10 mouse cellular contexts compared by ENCODE assay signal in genomic region chr4:152345120-152345889, GRCm38 (mm10). TPM values are rescaled to one million over a fixed set of nuclear protein-coding genes. Genes with fewer than 3 reads are reported as not detected.
DNase-seq lines count a peak whose midpoint lies in the region; ATAC-seq and TF ChIP-seq lines count a peak whose summit lies in the region.
"Had no signal": no experiment of that assay in that cellular context is flagged by ENCODE, and none has a peak within 500 bp of the region (broad histone marks: within the 10 kb centered on the region; RNA-seq: fewer than 3 reads in every experiment).

No protein-coding gene starts in this region.

- TF ChIP-seq CTCF in hindbrain, postnatal 0 days (IDR thresholded peaks at IDR 0.05; ENCODE audit: low read depth): no peak

- intact Hi-C loops in heart, postnatal 14 days (cut with DNase I): no loop called here

- ATAC-seq in kidney, embryonic 15.5 days (replicated peaks; ENCODE audit: low FRiP score): no peak
- no peak for ATAC-seq in CD4-positive, CD25-positive, alpha-beta regulatory T cell, adult 4 months
- ATAC-seq in hindbrain, postnatal 0 days: no peak

- DNase-seq in kidney, postnatal 10 days: peak; percentile 27
- DNase-seq in adipocyte (ENCODE audit: low spot score): peak; percentile 76
- peak; percentile 50 to 57 for DNase-seq in heart, postnatal 14 days
- peak; percentile 79 for DNase-seq in lung, postnatal 14 days
- no peak for DNase-seq in embryo, embryonic 11 days
- no peak for DNase-seq in hindbrain, postnatal 0 days (ENCODE audit: low spot score)

- H3K36me3 ChIP-seq in kidney, embryonic 15.5 days: no peaks in the 10 kb centered on the region
- H3K36me3 ChIP-seq in hindbrain, postnatal 0 days (ENCODE audit: insufficient read depth, low read length): no peaks in the 10 kb centered on the region

- WGBS in kidney, embryonic 15.5 days: 48% methylated on average over 7 of the region's 7 CpGs
- 50% methylated on average over 7 of the region's 7 CpGs for WGBS in hindbrain, postnatal 0 days

- H3K4me3 ChIP-seq in kidney, embryonic 15.5 days (replicated peaks): no peak overlapping the region
- H3K4me3 ChIP-seq in hindbrain, postnatal 0 days (ENCODE audit: low read length): no peak overlapping the region

- peaks cover 21% of the 10 kb centered on the region for H3K4me1 ChIP-seq in kidney, embryonic 15.5 days
- H3K4me1 ChIP-seq in hindbrain, postnatal 0 days (ENCODE audit: insufficient read depth, low read length): peaks cover 7% of the 10 kb centered on the region

- no peaks in the 10 kb centered on the region for H3K9me3 ChIP-seq in kidney, embryonic 15.5 days (replicated peaks)
- no peaks in the 10 kb centered on the region for H3K9me3 ChIP-seq in hindbrain, postnatal 0 days (ENCODE audit: low read length)

- no peak overlapping the region for H3K4me2 ChIP-seq in kidney, embryonic 15.5 days
- no peak overlapping the region for H3K4me2 ChIP-seq in hindbrain, postnatal 0 days (ENCODE audit: low read depth, low read length)

- no peak overlapping the region for H3K27ac ChIP-seq in kidney, embryonic 15.5 days
- H3K27ac ChIP-seq in hindbrain, postnatal 0 days: no peak overlapping the region

- peaks cover 75% of the 10 kb centered on the region for H3K27me3 ChIP-seq in kidney, embryonic 15.5 days
- no peaks in the 10 kb centered on the region for H3K27me3 ChIP-seq in hindbrain, postnatal 0 days (ENCODE audit: insufficient read depth, low read length)

- no peak overlapping the region for H3K9ac ChIP-seq in kidney, embryonic 15.5 days
- H3K9ac ChIP-seq in hindbrain, postnatal 0 days (replicated peaks; ENCODE audit: low read length): no peak overlapping the region

RNA-seq across cellular contexts. Expression of gene Chd5, which starts 6.9 kb away (rescaled TPM):
- 0.13 and 0.32 TPM in 2 replicates for polyA plus RNA-seq in kidney, embryonic 15.5 days (2015; fragmentation: Nextera tagmentation; extraction: Ambion mirVana)
- total RNA-seq in heart, postnatal 14 days (2021): under 1 TPM; 0.10 to 0.60 TPM
- polyA plus RNA-seq in CD4-positive, CD25-positive, alpha-beta regulatory T cell, adult 4 months (2017; shearing (Covaris generic)): under 1 TPM in 1 of 2 experiments, not detected in 1; 0.40 TPM
- 60.1 and 61.2 TPM in 2 replicates for total RNA-seq in hindbrain, postnatal 0 days (2014; rRNA removed)
- polyA plus RNA-seq in hindbrain, postnatal 0 days (2015; fragmentation: Nextera tagmentation; extraction: Ambion mirVana): 65.6 and 69.7 TPM in 2 replicates

RNA-seq across cellular contexts. Expression of gene Rpl22, which starts 19.8 kb away (rescaled TPM):
- 387 and 455 TPM in 2 replicates for polyA plus RNA-seq in kidney, embryonic 15.5 days (2015; fragmentation: Nextera tagmentation; extraction: Ambion mirVana)
- 100 to 1,000 TPM; 223 to 252 TPM for total RNA-seq in heart, postnatal 14 days (2021)
- polyA plus RNA-seq in CD4-positive, CD25-positive, alpha-beta regulatory T cell, adult 4 months (2017; shearing (Covaris generic)): 1,000 to 10,000 TPM in 1 of 2 experiments, 100 to 1,000 TPM in 1; 772 to 1,018 TPM
- 164 and 185 TPM in 2 replicates for total RNA-seq in hindbrain, postnatal 0 days (2014; rRNA removed)
- polyA plus RNA-seq in hindbrain, postnatal 0 days (2015; fragmentation: Nextera tagmentation; extraction: Ambion mirVana): 156 and 176 TPM in 2 replicates

RNA-seq across cellular contexts. Expression of gene Rnf207, which starts 26.5 kb away (rescaled TPM):
- 1.5 and 2.1 TPM in 2 replicates for polyA plus RNA-seq in kidney, embryonic 15.5 days (2015; fragmentation: Nextera tagmentation; extraction: Ambion mirVana)
- 10 to 100 TPM; 84.5 to 95.8 TPM for total RNA-seq in heart, postnatal 14 days (2021)
- not detected for polyA plus RNA-seq in CD4-positive, CD25-positive, alpha-beta regulatory T cell, adult 4 months (2017; shearing (Covaris generic))
- 5.7 and 7.7 TPM in 2 replicates for total RNA-seq in hindbrain, postnatal 0 days (2014; rRNA removed)
- 6.6 and 6.9 TPM in 2 replicates for polyA plus RNA-seq in hindbrain, postnatal 0 days (2015; fragmentation: Nextera tagmentation; extraction: Ambion mirVana)

RNA-seq across cellular contexts. Expression of gene Icmt, which starts 48.3 kb away (rescaled TPM):
- 22.3 and 28.7 TPM in 2 replicates for polyA plus RNA-seq in kidney, embryonic 15.5 days (2015; fragmentation: Nextera tagmentation; extraction: Ambion mirVana)
- 10 to 100 TPM; 25.9 to 27.2 TPM for total RNA-seq in heart, postnatal 14 days (2021)
- polyA plus RNA-seq in CD4-positive, CD25-positive, alpha-beta regulatory T cell, adult 4 months (2017; shearing (Covaris generic)): 1 to 10 TPM; 3.9 to 8.2 TPM
- 35.3 and 42.6 TPM in 2 replicates for total RNA-seq in hindbrain, postnatal 0 days (2014; rRNA removed)
- polyA plus RNA-seq in hindbrain, postnatal 0 days (2015; fragmentation: Nextera tagmentation; extraction: Ambion mirVana): 15.9 and 16.4 TPM in 2 replicates

RNA-seq across cellular contexts. Expression of gene Hes3, which starts 53.8 kb away (rescaled TPM):
- not detected in 2 replicates for polyA plus RNA-seq in kidney, embryonic 15.5 days (2015; fragmentation: Nextera tagmentation; extraction: Ambion mirVana)
- total RNA-seq in heart, postnatal 14 days (2021): not detected
- polyA plus RNA-seq in CD4-positive, CD25-positive, alpha-beta regulatory T cell, adult 4 months (2017; shearing (Covaris generic)): not detected
- total RNA-seq in hindbrain, postnatal 0 days (2014; rRNA removed): 0.26 and 0.40 TPM in 2 replicates
- polyA plus RNA-seq in hindbrain, postnatal 0 days (2015; fragmentation: Nextera tagmentation; extraction: Ambion mirVana): 0.15 and 0.19 TPM in 2 replicates
- total RNA-seq: adrenal gland, postnatal 4 days; hematopoietic stem cell, adult 5-6 weeks had no signal

Comparison
In these comparisons a context has a peak if more than half of its experiments do, and no peak if none do; other contexts are left out.
1. DNase-seq: peak in kidney, postnatal 10 days (single experiment), adipocyte (single experiment), heart, postnatal 14 days (2 of 2) and lung, postnatal 14 days (single experiment); none in embryo, embryonic 11 days (single experiment) and hindbrain, postnatal 0 days (single experiment).
2. RNA of gene Chd5, which starts 6.9 kb away (polyA plus RNA-seq): 65.6 to 69.7 TPM in hindbrain, postnatal 0 days; 0.40 TPM in CD4-positive, CD25-positive, alpha-beta regulatory T cell, adult 4 months and 0.13 to 0.32 TPM in kidney, embryonic 15.5 days; every median in the first group is over 10 times any median in the second.